Mouse (Mus musculus) ZHBTc4 (cell line): ENCODE measurements around the gene Mboat2.

Experiments
- DNase-seq: peaks from one replicate; pipeline ENCODE4 v3.0.0-alpha.2; 2011; ENCODE audit warnings: low read depth, low spot score

Gene Mboat2

DNA sequence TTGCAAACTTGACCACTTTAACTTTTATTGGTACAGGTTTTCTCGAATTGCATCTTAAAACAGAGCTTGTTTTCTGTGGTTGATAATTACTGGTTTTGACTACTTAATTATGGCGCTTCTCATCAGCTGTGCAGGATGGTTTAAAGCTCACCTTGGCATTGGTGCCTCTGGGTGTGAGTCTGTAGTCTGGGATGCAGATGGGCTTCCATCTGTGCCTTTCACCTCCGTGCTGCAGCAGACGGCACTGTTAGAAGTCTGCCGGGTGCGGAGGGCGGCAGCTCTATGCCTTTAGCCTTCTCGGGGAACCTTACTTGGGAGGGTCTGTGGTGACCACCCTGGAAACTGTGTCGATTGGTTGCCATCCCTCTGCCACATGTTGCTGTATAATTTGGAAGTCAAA lies 29.8 kb downstream of the Mboat2 start:
- no peak for DNase-seq

DNA sequence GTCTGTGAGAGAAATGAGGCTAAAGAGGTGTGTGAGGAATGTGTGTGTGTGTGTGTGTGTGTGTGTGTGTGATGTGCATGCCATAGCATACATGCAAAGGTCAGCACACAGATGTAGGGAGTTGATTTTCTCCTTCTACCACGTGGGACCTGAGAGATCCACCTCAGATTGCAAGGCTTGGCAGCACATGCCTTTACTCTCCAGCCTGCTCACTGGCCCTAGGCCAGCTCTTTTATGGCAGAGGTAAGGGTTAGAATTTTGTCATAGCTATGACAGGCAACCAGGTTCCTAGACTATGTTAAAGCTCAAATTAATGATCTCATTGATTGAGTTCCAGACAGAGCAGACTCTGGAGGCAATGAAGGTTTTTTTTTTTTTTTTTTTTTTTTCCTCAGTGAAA lies 33.1 kb downstream of the Mboat2 start:
- no peak for DNase-seq

DNA sequence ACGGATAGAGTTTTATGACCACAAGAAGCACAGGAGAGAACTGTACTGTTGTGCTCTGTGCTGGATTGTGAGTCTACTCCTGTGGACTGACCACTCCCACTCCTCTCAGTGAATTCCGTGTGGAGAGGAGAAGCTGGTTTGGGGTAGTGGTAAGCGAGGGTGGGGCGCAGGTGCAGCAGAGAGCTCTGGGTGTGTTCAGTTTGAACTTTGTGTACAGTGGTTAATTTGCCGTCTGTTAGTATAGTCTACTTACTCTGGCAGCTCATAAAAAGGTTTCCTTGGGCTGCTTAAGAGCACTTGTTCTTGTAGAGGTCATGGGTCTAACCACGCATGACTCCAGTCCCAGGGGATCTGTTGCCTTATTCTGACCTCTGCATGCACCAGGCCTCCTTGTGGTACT lies 36.0 kb downstream of the Mboat2 start:
- DNase-seq = no peak

DNA sequence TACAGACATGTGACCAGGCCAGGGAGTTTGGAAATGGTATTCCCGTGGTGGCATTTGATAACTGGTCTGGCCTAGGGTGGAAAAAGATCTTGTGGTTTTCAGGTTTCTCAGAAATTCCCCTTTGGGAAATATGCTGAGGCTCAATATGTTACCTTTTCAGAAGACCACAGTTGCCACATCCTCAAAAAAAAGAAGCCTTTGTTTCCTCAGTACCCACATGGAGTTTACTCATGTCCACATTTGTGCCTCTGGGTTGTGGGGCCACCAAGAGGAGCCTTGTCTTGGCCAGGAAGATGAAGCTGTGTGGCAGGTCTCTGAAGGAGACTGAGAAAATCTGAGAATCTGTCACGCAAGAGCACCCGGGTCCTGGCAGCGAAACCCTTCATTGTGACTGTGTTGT lies 38.0 kb downstream of the Mboat2 start:
- no peak for DNase-seq

DNA sequence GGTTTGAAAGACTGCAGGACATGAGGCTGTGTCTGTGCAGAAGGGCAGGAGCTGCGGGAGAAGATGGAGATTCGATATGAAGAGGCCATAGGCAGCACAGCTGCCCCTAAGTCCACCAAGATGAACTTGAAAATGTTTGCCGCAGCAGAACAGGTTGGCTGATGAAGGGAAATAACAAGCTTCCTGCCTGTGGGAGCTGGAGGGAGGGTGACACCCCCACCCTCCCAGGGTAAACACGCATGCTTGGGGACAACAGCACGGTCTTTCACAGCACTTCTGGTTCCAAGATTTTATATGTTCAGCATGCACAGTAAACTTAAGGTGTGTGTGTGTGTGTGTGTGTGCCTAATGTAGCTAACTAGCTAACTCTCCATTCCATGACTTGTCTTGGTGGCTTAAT lies 38.6 kb downstream of the Mboat2 start:
- no peak for DNase-seq

DNA sequence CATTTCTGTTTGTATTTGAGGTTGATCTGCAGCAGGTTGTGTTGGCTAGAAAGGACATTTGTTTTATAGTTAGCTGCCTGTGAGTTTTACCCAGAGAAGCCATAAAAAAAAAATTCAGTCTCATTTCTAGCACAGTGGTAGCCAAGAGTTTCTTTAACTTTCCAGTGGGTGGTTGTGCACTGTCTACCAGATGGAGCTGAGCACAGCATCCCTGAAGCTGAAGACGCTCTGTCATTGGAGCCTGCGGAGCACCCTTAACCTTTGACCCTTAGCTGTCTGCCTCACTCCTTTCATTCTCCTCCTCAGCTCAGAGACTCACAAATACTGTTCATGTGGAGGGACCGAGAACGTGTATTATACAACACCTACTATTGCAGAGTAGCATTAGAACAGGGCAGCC lies 40.2 kb downstream of the Mboat2 start:
- no peak for DNase-seq

DNA sequence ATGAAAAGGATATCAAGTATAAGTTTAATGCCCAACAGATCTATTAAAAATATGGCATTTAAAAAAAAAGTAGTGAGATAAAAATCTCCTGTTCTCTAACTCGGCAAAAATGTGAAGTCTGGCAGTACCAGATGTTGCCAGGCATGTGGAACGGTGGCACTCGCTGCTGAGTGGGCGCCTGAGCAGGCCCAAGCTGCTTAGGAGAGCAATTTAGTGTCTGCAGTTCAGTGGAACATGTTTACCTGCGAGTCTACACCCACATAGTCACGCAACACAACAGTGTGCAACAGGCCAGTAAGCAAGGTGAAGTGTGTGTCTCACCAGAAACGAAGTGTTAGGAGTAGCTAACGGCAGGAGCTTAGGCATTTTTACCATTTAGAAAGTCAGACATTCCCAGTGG lies 41.6 kb downstream of the Mboat2 start:
- no peak for DNase-seq

DNA sequence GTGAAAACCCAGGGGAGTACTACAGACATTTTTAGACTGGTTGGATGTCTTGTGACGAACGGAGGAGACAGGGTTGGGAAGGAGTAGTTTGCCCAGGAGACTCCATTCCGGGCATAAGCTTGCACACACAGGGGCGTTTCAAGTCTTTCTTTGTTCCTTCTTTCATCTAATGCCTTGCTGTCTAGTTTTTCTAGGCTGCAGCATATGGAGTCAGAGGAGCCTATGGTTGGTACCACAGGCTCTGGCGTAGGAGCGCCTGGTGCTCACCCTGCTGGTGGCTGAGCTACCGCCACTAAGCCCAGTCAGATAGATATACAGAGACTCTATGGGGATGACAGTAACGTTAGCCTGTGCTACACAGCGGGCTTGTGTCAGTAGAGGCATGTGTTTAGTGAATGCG lies 42.0 kb downstream of the Mboat2 start:
- DNase-seq = no peak

DNA sequence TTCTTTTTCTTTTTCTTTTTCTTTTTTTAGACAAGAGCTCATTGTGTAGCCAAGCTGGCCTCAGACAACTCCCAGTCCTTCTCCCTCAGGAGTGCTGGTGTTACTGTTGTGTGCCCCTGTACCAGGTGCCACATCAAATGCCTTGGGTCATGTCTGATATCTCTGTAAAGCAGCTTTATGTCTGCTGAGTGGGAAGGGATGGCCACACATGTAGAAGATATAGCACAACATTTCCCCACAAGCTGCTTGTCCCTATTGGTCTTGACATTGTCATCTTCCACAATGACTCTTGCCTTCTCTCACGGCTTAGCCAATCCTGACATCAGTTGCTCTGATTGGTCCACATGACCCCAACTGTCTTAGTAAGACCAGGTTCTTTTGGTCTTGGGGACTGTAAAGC lies 45.2 kb downstream of the Mboat2 start:
- DNase-seq = no peak

DNA sequence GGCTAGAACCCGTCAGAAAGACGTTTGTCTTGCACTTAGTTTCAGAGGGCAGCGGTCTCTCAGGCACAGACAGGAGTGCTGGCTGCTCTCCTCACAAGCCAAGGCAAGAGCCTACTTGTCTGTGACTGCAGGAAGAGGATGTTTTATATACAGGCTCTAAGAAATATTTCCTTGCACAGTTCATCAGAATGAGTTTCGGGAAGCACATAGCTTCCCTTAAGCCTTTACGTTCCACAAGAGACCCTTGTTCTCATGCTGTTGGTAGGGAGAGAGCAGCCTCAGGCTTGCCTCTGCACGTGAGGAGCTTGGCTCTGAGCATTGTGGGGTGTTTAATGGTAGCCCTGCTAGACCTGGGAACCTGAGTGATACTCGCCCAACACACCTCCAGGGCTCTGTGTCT lies 46.6 kb downstream of the Mboat2 start:
- DNase-seq = no peak

DNA sequence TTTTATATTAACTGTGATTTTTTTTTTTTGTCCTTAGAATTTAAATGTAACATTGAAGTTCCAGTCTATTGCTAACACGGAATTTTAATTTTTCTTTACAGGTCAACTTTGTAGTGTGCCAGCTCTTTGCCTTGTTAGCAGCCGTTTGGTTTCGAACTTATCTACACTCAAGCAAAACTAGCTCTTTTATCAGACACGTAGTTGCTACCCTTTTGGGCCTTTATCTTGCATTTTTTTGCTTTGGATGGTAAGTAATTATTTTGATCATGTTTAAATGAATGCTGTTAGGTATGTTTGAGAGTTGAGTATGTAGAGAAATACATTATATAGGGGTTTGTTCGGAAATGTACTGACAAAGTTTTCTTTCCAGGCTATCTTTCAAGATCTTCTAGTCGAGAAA lies 47.4 kb downstream of the Mboat2 start:
- no peak for DNase-seq

DNA sequence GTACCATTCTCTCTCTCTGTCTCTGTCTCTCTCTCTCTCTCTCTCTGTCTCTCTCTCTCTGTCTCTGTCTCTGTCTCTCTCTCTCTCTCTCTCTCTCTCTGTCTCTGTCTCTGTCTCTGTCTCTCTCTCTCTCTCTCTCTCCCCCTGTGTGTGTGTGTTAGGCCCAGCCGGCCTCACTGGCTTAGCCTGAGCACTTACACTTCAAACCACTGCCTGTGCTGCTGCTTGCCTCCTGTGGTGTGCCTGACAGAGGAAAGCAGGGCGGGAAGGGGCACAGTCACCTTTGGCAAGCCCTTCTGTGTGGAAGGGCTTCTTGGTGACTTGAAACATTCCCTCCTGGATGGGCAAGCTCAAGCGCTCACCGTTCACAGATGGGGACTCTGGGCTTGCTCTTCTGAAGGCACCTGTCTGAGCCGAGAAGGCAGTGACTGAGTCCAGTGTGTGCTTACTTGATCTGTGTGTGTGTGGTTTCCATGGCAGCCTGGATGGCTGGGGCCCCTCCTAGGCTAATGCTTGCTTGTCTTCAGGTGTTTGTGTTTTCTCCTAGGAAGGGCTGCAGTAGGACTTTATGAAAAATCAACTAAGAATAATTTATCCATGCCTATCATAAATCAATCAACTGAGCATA lies 48.2 kb downstream of the Mboat2 start:
- peak; percentile 37 for DNase-seq

DNA sequence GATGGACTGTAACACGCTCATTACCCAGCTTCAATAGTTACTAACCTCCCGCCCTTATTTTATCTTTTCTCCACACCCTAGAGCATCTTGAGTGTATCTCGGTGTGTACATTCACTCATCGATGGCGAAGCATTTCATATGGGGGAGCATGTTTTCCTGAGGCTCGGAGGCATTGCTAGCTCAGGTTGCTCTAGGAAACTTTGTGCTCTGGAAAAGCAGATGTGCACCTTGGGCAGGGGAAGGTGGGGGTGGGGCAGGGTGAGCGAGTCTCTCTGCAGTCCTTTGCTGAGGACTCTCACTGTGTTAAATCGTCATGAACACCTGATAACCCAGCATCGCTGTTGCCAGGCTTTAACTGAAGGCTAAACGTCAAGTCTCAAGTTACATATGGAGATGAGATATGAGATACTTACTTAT lies 48.9 kb downstream of the Mboat2 start:
- DNase-seq = no peak

DNA sequence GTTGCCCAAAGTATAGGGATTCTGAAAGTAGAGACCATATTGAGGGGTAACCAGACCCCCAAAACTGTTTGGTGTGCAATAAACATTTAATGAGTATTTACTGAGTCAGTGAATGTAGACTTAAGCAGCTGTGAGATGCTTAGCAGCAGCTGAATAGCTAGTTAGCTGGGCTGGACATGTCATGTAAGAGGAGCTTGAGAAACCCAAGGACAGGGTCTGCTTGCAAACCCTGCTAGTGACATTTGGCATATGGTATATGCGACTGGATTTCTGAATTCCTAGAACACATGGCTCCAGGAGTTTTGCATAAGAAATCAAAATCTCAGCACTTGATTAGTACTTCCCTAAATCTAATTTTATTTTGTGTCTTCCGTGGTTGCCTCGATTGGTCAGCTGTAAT lies 52.6 kb downstream of the Mboat2 start:
- no peak for DNase-seq

DNA sequence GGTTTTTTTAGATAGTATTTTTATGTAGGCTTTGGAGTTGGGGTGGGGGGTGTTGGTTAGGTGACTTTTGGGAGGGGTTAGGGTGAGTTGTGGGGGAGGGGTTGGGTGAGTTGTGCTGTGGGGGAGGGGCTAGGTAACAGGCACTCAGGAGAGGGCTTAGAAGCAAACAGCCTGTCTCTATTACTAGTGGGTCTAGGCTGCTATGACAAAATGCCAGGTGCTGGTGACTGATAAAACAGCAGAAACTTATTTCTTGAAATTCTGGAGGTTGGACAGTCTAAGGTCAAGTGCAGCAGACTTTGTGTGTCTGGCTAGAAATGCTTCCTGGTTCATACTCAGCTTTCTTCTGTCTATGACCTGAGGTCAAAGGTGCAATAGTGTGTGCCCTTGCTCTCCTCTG lies 56.1 kb downstream of the Mboat2 start:
- peak; percentile 19 for DNase-seq

DNA sequence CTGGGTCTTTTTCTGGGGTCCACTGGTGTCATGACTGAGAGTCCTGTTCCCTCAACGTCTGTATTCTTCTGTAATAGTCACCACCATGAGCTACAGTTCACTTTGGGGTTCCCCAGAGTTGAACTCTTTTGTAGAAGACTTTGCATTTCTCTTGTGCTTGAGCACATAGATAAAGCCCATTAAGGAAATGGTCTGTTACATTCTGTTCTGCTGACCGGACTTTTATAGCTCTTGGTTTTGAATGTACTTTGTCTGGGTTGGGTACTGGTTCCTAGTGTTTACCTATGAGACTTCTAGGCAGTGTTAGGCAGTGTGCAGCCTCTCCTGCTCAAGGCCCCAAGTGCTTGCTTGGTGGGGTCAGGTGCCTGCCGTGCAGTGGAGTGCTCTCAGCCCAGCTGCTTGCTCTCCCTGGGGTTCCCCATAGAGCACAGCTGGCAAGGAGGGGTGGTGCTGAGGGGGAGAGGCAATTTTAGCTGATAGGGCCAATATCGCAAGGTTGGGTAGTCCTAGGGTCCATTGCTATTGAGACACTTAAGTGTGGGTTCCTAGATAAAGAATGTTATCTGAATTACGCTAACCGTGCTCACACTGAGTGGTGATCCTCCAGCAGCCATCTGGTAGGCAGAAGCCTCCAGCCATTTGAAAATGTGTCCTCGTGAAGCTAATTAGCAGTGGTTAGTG lies 58.8 kb downstream of the Mboat2 start:
- DNase-seq = no peak

DNA sequence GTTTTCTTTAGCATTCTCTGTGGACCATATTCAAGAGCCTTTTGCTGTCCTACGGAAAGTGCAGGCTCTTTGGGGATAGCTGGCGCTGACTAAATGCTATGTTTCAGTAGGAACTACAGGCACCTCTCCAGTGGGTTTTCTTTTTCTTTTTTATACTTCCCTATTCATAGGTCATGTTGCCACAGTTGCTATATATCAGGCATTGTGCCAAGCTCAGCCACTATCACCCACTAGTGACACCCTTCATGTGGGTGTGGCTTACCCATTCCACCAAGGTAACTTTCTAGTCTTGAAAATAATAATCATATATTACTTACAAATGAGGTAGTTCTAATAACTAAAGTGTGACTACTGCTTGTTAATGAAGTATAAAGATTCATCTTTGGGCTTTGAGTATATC lies 59.5 kb downstream of the Mboat2 start:
- no peak for DNase-seq

DNA sequence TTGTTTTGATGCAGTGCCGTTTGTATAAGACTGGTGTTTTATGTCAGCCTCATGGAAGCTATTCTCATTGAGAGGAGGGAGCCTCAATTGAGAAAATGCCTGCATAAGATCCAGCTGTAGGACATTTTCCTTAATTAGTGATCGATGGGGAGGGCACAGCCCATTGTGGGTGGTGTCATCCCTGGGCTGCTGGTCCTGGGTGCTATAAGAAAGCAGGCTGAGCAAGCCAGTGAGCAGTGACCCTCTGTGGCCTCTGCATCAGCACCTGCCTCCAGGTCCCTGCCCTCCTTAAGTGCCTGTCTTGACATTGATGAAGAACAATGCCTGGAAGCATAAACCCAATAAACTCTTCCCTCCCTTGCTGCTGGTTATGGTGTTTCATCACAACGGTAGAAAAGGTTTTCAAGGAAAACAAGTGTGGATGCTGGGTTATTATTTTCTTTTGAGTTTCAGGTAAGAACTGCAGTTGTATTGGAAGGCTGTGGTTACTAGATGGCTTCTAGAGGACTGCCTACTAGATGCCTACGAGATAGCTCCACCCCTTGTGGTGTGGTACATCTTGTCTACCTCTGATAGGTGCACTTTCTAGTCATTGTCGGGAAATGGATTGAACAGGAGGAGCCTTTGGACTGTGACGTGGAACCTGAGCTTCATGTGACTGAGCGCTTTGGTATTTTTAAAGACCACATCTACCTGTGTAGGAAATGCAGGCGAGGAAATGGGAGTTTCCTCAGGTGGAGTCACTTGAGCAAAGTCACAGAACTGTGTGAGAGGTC lies 60.2 kb downstream of the Mboat2 start:
- no peak for DNase-seq

DNA sequence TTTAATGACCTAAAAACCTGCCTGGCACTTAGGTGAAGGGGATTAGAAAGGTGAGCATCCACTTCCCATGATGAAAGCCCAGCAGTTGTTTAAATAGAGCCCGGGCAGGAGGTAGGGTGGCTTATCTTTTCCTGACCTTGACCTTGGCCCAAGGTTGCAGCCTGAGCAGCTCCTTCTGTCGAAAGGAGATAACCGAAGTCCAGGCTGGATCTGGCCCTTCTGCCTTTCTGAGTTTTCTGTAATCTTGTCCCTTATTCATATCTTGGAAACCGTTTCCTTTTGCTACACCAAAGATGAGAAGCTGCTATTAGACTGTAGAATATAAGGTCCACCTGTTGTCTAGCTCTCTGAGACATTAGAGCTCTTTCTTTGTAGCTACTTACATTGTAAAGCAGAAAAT lies 61.9 kb downstream of the Mboat2 start:
- peak; percentile 40 for DNase-seq

DNA sequence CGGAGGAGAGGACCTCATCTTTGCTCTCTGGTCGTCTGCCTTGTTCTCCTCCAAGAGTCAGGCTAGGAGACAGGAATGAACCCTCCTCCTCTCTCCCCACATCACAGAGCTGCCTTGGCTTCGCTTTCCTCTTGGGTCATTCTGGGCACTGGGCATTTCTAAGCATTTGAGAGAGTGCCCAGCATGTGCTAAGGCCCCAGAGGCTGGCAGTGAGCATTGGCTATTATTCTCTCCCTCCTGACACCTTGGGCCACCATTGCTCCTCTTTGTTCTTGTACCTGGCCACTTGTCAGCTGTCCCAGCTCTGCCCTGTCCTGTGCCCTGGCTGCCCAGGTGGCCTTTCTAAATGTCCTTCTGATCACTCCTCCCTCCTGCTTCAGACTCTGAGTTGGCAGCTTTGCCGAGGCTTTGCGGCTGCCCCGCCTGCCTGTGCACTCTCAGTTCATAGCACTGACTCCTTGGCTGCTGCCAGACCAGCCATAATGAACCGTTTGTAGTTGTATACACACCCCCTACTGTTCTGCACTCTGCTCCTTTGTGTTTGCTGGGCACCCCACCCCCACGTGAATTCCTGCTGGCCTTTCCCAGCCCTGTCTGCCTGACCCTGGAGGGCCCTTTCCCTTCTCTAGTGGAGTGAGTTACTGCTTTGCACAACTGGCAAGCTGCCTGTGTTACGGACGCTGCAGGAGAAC lies 63.2 kb downstream of the Mboat2 start:
- peak; percentile 88 for DNase-seq

DNA sequence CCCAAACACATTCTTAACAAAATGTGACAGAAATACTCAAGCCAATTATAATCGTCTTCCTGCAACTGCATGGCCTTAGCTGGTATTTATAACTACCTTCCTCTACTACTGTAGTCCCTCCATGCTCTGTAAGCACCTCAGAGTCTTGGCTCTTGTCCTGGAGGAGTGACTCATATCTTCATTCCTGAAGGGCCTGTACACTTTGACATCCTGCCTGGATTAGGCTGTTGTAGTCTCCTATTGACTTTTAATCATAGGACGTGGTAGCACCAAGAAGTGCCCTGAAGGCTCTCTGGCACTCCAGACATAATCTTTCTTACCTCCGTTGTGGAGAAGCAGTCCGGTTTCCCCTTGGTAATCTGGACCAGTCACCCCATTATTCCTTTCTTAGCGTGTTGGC lies 64.7 kb downstream of the Mboat2 start:
- DNase-seq = no peak

DNA sequence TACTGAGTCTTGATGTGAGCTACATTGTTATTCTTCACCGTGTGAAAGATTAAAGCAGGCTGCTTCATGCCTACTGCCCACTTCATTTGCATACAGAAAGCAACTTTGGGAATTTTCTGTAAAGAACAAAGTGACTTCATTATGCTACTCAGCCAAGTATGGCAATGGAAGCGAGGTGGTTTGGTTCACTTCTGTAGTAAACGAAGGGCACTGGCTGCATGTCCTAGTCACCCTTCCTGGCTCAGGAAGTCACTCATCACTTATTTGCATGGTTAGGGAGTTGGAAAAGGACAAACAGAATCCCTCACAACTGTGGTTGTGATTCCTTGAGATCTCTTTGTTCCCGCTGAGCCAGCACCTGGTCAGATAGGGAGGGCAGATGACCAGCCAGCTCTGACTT lies 66.7 kb downstream of the Mboat2 start:
- DNase-seq = no peak
